Mouse (Mus musculus): ENCODE measurements around the gene Large1.
"Not testable (repeated sequence)": the region's sequence is repeated elsewhere in the genome, so short reads cannot be mapped to it uniquely, and the experiment has no call there.

Gene Large1

DNA sequence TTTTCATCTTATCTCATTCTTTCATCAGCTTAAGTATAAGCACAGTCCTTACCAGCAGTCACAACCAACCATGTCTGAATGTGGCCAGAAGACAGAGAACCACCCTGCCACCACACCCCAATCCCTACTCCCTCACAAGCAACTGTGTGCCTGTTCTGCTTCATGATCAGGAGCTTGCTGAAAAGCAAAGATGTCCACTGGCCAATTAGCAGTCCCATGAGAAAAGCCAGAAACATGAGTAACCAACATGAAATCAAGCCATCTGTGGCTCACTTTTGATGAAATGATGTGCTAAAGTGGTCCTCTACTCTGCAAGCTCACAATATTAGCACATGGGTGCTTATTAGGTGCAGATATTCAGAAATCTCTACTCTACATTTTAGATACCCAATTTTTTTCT, 57.8 kb downstream of the Large1 start:
- no peak for DNase-seq (ENCODE audit: low read depth, low spot score)

DNA sequence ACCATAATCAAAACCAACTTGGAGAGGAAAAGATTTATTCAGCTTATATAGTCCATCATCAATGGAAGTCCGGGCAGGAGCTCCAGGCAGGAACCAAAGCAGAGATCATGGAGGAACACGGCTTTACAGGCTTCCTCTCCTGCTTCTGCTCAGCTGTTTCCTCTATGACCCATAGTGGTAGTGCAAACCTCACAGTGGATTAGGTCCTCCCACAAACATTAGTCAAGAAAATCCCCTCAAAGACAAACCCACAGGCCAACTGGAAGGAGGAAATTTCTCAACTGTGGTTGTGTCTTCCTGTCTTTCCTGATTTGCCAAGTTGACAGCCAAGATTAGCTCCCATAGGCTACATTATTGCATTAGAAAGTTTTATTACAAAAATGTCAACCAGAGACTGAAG, 59.7 kb downstream of the Large1 start:
- DNase-seq (ENCODE audit: low read depth, low spot score), result no peak

DNA sequence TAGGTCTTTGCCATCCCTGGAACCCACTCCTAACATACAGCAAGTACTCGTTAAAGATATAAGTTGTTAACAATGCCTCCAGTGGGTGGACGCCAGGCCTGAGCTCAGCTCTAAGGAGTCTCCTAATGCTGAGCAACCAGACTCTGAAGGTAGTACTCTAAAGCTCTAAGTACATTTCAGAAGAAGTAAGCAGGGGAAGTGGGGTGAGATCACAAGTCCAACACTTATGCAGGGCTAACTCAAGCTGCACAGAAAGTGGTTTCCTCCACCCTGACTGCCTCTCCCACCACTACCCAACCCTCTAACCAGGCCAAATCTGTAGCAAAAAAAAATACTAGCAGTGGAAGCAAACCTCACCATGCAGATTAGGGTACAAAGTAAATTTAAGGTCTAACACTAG, 61.7 kb downstream of the Large1 start:
- DNase-seq (ENCODE audit: low read depth, low spot score), result no peak

DNA sequence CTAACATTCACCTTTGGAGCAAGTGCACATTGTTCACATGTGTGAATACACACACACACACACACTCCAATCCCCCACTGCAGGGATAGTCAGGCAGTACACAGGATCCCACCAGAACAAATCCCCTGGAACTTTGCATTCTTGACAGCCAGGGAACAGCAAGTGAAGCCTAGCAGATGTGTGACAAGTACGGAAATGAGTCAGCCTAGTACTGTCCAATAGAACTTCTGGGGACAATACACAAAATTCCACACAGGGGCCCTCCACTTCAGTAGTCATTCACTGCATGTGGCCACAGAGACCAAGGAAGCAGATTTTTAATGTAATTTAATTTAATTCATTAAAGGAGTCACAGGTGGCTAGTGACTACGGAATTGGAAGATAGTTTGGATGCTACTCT, 62.7 kb downstream of the Large1 start:
- no peak for DNase-seq (ENCODE audit: low read depth, low spot score)

DNA sequence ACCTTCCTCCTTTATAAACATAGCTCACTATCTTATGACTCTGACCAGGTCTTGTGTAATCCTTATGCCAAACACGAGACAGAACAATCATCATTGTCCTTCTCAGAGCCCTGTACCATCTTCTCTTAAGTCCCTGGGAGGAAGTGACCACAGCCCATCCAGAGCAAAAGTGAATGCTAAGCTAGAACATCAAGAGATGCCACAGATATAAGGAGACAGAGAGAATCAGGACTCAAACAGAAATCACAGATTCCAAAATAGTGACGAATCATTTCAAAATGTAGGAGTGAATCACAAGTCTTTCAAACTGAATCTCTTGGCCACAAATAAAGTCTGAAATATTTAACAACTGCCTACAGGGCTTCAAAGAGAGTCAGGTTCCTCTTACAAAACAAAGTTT, 63.5 kb downstream of the Large1 start:
- DNase-seq (ENCODE audit: low read depth, low spot score), result no peak

DNA sequence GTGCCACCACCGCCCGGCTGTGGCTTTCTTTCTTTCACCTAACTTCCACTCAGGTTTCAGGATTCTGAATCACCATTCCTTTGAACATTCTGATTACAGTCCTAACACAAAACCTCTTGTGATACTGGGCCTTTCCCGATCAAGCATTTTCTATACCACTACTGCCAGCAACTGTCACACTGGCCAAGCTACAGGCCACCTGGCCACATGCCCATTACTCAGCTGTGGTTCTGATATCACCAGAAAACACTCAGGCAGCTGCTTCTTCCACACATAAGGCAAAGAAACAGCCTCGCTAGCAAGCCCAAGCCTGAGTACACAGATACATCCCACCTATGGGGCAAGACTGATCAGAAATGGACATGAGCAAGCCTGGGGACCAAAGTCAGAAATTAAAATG, 71.3 kb downstream of the Large1 start:
- DNase-seq (ENCODE audit: low read depth, low spot score), result no peak

DNA sequence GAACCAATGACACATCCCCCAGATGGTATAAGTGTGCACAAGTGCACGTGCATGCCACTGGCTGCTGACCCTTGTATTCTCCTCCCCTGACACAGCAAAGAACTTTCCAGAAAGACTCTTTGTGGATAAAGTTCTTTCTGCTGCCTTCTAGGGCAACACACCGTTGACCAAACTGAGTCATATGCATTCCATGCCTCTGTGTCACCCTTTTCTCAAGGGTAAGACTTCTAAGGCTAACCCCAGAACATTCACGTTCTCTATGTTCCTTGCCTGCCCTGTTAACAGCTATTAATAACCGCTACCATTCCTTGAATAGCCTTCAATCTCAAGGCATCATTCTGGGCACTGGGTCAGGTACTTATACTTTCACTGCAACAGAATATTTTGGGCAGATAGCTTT, 77.3 kb downstream of the Large1 start:
- no peak for DNase-seq (ENCODE audit: low read depth, low spot score)

DNA sequence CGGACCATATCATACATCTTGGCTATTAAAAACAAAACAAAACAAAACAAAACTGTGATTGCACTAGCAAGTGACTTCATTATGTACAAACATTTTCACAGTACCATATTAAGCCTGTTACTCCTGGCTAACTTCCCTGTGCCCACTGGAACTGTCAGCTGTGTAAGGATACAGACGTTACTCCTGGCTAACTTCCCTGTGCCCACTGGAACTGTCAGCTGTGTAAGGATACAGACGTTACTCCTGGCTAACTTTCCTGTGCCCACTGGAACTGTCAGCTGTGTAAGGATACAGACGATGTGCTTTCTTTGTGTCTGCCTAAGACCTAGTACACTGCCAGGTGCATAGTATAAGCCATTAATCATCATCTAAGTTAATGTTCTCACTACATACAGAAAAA, 77.9 kb downstream of the Large1 start:
- not testable (repeated sequence) for DNase-seq (ENCODE audit: low read depth, low spot score)

DNA sequence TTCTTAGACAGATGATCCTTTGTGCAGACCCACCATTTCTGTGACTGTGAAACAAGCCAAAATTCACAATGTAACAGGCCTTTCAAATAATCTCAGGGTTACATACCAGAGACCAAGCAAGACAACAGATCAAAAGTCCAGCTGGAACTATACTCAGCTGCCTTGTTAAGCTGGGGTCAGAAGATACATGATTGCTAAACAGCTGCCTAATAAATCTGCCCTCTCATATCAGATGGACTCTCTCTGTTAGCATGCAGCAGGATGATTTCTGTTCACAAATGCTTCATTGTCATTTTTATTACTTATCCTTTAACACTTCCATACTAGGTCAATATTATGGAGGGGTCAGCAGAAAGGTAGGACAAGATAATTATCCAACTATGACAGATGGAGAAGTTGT, 80.2 kb downstream of the Large1 start:
- no peak for DNase-seq (ENCODE audit: low read depth, low spot score)

DNA sequence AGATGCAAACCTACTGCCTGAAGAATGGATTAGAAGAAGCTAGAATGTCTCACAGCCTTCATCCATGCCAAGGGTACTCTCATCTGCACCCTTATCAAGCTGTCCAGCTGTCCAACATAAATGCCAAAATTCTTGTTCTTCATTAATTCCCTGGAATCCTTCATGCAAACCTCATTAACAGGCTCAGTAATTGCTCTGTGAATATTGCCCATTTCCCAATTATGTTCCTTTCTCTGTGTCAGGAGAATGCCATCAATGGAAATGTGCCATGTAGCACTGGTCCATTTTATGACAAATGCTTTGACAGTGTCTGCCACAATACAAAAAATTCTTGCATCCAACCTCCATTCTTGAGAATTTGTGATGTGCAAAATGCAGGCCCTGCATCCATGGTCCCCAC, 82.3 kb downstream of the Large1 start:
- no peak for DNase-seq (ENCODE audit: low read depth, low spot score)

DNA sequence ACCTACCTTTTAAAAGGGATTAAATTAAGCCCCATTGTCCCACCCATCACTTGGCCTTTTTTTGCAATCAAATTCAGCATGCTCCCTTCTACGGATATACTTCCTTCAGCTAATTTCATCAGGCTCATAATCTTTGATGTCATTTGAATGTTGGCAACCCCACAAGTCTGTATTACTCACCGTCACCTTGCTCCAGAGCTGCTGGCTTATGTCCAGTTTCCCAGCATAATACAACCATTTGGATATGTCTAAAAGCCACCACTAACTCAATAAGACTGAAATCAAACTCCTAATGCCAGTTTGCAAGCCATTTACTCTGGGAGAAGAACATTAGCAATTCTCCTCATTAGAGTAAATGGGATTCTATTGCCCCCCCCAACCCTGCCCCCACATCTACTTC, 95.4 kb downstream of the Large1 start:
- no peak for DNase-seq (ENCODE audit: low read depth, low spot score)

DNA sequence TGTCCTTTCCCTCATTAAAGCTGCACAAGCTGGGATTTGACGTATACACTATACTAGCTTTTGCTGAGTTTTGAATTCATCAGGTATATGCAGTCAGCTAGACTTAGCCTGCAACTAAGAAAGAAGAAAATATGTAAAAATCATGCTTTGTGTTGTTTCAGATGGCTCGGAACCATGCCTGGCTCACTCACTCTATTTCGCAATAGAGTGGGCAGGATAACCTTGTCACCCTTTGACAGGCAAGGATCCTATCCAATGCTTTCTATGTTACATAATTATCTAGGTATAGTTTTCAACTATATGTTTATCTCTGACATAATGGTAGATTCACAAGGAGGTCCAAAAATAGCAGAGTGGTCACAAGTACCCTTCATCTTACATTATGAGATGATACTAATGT, 109.2 kb downstream of the Large1 start:
- no peak for DNase-seq (ENCODE audit: low read depth, low spot score)

DNA sequence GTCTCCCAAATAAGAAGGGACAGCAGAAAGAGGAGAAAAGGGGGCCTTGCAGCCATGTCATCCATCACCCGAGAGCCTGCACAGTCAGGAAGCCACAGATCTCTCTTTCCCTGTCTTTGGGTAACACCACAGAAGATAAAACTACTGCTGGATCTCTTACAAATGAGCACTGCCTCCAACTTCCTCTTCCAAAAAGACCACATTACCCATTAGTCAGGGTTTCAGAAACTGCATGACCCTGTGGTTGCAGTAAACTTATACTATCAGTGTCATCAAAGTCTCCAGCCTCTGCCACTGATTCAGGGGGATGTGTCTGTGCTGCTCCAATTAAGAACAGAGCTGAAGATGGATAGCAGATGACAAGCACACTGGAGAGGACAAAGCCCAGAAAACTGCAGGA, 111.3 kb downstream of the Large1 start:
- no peak for DNase-seq (ENCODE audit: low read depth, low spot score)

DNA sequence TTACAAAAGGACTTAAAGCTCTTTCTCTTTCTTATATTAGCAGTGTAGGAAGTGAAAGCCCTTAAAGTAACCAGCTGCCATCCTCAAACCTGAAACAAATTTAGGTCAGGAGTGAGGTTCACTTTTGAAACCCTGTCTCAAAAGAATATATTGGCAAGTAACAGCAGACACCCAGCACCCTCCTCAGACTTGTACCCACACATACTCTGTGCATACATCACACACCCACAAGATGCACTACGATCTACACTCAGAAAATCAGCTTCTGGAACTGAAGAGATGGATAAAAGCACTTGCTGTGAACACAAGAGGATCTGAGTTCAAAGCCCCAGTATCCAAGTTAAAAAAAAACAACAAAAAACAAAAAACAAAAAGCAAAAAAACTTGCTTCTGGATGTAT, 119.1 kb downstream of the Large1 start:
- DNase-seq (ENCODE audit: low read depth, low spot score), result no peak

DNA sequence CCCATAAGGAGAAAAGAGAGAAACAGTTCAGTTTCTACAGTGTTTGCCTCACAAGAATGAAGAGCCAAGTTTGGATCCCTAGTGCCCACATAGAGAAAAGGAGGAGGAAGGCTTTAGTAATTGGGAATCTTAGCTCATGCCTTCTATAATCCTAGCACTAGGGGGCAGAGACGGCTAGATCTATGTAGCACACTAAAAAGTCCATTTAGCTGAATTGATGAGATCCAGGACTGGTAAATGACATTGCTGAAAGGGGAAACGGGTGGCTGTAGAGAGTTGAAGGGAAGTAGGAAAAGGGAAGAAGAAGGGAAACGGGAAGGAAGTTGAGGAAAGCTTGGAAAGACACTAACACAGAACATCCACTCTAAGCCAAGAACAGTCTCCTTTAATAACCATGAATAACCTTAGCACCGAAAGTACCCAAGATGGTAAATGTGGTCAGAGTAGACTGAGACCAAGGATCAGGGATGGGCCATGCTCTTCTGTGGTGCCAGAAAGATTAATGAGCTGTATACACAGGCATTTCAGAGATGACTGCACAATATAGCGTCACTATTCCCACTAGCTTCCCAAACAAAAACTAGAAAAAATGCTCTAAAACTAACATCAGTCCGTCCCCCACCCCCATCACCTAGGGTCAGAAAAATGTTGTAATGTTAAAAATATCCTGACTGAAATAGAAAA, 119.8 kb downstream of the Large1 start:
- DNase-seq (ENCODE audit: low read depth, low spot score), result no peak

DNA sequence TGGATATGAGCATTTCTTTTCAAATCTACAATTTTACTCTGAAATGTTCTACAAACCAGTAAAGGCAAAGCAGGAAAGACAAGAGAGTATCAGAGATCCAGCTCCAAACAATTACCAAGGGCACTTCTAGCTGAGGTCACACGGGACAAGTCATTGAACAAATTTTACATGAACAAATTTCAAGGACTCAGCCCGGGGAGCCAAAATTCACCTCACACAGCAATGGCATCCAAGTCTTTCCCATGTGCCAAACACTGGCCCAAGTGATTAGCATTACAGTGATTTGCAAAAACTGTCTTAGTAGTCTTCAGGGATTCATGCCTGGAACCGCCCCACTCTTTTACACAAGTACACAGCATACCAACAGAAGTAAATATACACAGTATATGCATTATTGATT, 126.5 kb downstream of the Large1 start:
- DNase-seq (ENCODE audit: low read depth, low spot score), result no peak

DNA sequence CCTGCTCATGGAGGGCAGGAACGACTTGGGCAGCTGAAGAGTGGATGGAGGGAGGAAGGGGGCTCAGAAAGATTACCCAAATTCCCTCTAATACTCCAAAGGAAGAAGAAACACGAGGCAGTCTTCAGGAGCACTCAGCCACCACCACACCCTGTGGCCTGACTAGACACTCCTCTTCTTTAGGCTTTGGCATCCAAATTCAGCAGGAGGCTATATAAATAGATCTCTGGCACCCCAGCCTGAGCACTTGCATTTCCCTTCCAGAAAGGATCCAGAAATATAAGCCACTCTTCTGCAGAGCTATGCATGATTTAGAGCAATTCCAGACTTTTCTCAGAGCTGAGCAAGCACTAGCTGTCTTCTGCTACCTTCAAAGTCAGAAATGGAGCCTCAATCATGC, 127.7 kb downstream of the Large1 start:
- DNase-seq (ENCODE audit: low read depth, low spot score), result no peak

DNA sequence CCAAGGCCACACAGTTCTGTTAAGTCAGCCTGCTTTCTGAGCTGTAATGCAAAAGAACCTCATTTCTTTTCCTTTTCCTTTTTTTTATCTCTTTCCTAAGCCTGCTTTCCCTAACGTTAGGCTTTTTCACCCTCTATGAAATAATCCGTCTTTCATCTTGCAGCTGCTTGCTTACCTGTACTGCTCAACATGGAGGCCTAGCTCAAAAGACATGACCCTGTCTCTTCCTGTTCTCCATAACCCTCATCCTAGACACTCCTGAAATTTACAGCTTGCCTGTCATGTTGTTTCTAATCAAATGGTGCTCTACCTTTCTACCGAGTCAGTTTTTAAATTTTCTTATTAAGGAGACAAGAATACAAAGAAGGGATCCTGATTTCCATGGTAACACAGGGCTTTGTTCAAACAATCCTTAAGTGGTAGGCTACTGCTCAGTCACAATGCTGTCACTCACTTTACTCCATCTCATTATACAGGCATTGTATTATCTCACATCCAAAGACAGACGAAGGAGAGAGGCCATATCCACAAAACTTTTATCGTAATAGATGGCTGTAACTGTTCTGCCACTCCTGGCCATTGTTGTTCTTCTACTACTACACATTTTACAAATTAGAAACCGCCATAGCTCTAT, 134.0 kb downstream of the Large1 start:
- no peak for DNase-seq (ENCODE audit: low read depth, low spot score)

DNA sequence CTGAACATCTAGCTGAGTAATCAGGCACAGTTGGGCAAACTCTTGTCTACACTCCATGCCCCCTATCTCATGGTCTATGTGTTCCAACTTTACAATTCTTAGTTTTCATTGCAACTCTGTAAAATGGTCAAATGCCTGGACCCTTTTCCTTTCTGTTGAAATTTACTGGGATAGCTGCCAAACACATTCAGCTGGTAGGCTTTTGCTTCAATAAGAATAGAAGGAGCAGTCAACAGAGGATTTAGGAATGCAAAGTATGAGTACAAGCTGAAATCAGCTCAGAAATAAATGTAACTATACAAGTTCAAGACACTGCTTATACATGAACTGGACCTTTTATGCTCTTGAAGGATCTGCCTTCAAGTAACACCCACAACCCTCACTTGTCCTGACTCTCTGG, 146.5 kb downstream of the Large1 start:
- DNase-seq (ENCODE audit: low read depth, low spot score), result no peak

DNA sequence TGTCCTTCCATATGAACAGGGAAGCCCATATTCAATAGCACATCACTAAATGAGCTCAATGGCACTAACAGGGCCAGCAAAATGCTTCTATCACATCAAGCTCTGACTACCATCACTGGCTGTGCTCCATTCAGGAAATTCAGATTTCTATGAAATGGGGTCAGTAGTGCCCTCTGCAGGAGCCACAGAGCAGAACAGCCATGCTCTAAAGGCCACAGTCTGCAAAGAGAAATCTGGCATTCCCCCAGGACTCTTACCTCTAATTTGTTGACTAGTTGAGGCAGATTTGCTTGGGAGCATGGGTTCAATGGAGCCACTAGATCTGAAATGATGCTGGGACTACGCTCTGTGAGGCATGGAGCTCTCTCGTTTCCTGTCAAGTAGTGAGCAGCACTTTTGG, 151.5 kb downstream of the Large1 start:
- no peak for DNase-seq (ENCODE audit: low read depth, low spot score)

DNA sequence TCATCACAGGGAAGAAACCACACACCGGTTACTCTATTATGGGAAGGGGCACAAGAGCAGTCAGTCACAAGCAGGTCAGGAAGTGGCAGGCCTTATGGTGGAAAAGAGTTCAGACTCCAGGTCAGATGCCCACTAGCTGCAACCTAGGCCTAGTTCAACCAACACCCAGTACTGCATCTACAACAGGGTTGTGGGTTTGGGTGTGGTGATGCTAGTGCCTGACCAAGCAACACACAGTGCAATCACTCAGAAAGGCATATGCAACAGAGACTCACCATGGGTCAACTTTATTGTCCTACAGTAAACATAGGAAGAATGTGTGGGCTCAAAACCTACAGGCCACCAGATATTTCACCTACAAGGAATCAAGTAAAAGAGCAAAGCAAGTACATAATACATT, 155.6 kb downstream of the Large1 start:
- DNase-seq (ENCODE audit: low read depth, low spot score), result no peak

DNA sequence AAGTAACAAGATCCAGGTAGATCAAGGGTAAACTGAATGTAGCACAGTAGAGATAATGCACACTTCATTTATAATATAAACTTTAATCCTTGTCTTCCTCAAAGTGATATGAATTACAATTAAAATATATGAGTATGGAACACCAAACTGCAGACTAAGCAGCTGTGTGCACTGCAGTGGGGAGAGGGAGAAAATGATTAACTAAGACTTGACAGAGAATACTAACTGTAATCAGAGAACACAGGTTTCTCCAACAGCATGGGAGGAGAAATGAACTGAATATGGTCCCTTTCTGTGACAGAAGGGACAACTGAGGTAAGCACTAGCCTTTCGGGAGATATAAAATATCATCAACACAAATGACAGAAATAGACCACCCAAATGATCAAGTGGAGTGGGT, 164.7 kb downstream of the Large1 start:
- no peak for DNase-seq (ENCODE audit: low read depth, low spot score)

DNA sequence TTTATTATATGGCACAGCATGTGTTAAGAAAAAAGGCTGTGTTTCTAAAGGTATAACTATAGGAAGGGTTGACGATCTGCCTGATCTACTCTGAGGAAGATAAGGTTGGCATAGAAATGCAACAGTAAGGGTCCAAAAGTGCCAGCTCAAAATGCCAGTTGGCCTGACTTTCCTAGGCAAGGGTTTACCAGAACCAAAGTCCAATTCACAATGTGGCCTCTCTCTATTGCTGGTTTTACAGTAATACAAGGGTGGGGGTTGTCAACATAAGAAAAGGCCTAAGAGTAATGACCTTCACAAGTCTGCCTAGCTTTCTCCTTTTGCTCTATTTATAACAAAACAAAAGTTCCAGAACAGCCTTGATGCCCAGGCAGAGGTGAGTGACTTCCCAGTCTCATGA, 166.0 kb downstream of the Large1 start:
- DNase-seq (ENCODE audit: low read depth, low spot score), result no peak

DNA sequence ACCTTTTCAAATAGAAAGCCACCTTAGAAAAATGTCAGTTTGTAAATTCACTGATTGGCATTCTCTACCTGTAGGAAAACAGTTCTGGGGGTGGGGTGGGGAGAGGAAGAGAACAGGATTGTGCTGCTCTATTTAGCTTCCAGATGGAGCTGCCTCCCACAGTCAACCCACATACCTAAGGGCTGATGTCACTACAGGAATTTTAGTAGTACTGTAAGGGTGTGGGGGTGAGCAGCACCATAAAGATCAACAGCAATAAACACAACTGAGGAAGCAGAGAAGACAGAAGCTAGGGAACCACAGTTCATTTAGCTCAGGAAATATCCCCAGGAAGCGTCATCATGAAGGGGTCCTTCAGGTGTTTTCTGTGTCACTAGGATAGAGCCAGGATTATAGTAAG, 174.9 kb downstream of the Large1 start:
- no peak for DNase-seq (ENCODE audit: low read depth, low spot score)
